Mouse (Mus musculus): ENCODE measurements around the gene Pus7. TPM values are rescaled to one million over a fixed set of nuclear protein-coding genes. Genes with fewer than 3 reads are reported as not detected.

Gene Pus7
- total and polyA plus RNA-seq, 3 experiments = 3.0 to 17.9 (median 16.8) TPM

Other genes starting within 250 kb of the Pus7 start
- 10 to 100 TPM; 51.5 to 54.2 TPM for gene Srpk2, start 99.1 kb downstream of the Pus7 start, total RNA-seq (2021)
- 1.8 and 2.3 TPM in 2 replicates for gene Srpk2, start 99.1 kb downstream of the Pus7 start, polyA plus RNA-seq (2012; rRNA removed)
- 10 to 100 TPM; 16.1 to 21.7 TPM for gene Rint1, start 4.0 kb upstream of the Pus7 start, total RNA-seq (2021)
- gene Rint1, start 4.0 kb upstream of the Pus7 start, polyA plus RNA-seq (2012; rRNA removed) = 9.7 and 16.7 TPM in 2 replicates
- gene Tomm7, start 60.5 kb upstream of the Pus7 start, total RNA-seq (2021) = 100 to 1,000 TPM in 1 of 2 experiments, 10 to 100 TPM in 1; 79.5 to 136 TPM
- gene Tomm7, start 60.5 kb upstream of the Pus7 start, polyA plus RNA-seq (2012; rRNA removed) = 10.2 and 15.8 TPM in 2 replicates
- 100 to 1,000 TPM in 1 of 2 experiments, 10 to 100 TPM in 1; 50.1 to 133 TPM for gene Fam126a, start 247.0 kb upstream of the Pus7 start, total RNA-seq (2021)
- gene Fam126a, start 247.0 kb upstream of the Pus7 start, polyA plus RNA-seq (2012; rRNA removed) = 9.2 and 14.5 TPM in 2 replicates